Mouse (Mus musculus): ENCODE data around the gene Smap1.
A peak's percentile ranks its signal among the peaks of the same experiment; 100 is the strongest.

The Smap1 gene

GRCm38 (mm10) chr1:23836630-23837029 lies 85.5 kb downstream of the Smap1 start:
- DNase-seq (ENCODE audit: low spot score in 2 of 2) = no peak

- no peak for DNase-seq (ENCODE audit: low spot score in 2 of 2)
Measured at GRCm38 (mm10) chr1:23834819-23835218, 87.3 kb downstream of the Smap1 start.

GRCm38 (mm10) chr1:23834246-23834645 lies 87.9 kb downstream of the Smap1 start:
- no peak for DNase-seq (ENCODE audit: low spot score in 2 of 2)

GRCm38 (mm10) chr1:23826887-23827758 lies 95.0 kb downstream of the Smap1 start:
- peak in 1 of 2 experiments; percentile 12 for DNase-seq (ENCODE audit: low spot score in 2 of 2)

GRCm38 (mm10) chr1:23821615-23822014 lies 100.5 kb downstream of the Smap1 start:
- no peak for DNase-seq (ENCODE audit: low spot score in 2 of 2)

- no peak for DNase-seq (ENCODE audit: low spot score in 2 of 2)
Measured at GRCm38 (mm10) chr1:23798306-23798705, 123.8 kb downstream of the Smap1 start.

Measured in urinary bladder, adult 18-20 months (tissue).